Mouse (Mus musculus) left cerebral cortex, postnatal 36 days (tissue): ENCODE results near the gene Casd1. TPM values are rescaled to one million over a fixed set of nuclear protein-coding genes. Genes with fewer than 3 reads are reported as not detected.

Experiments
- DNase-seq, 2 experiments: peaks; one replicate each; pipeline ENCODE4 v3.0.0; 2021 to 2022; ENCODE audit warnings: low spot score in 2 of 2, mixed read lengths in 1 of 2
- intact Hi-C: fragments of 180-260 bp; cut with DNase I; formaldehyde crosslinking; loops from one replicate; pipeline ENCODE4 v1.15.1; 2025
- total RNA-seq, 2 experiments: library from RNA; stranded (reverse); gene quantifications; 2 replicates each; pipeline ENCODE4 v1.2.3; 2021

The Casd1 gene
- total RNA-seq, 2 experiments from 2014 or later: 47.4 to 51.7 TPM

DNA sequence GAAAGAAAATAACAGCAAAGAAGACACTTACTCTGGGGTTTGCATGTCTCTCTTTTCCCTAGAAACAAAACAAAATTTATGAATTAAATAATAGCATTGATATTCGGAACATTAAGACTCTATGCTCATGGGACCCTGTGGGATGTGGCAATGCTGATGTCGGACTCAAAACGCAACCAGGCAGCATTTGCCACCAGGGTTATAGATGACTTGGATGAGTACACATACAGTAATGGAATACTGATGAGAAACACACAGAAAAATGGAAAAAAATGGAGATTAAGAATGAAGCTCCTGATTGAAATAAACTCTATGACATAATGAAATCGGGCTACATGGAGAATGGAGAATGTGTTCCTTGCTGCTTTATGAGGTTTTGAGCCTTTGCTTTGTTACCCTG lies 89.8 kb downstream of the Casd1 start:
- DNase-seq: no peak
- intact Hi-C loops: no loop called here

Other genes with a start within 250 kb of the Casd1 start
- 10 to 100 TPM; 21.4 to 26.5 TPM for gene Col1a2, start 96.0 kb upstream of the Casd1 start, total RNA-seq
- 10 to 100 TPM; 30.0 to 34.7 TPM for gene Sgce, start 146.4 kb downstream of the Casd1 start, total RNA-seq
- gene Peg10, start 146.5 kb downstream of the Casd1 start, total RNA-seq: 10 to 100 TPM in 1 of 2 experiments, 1 to 10 TPM in 1; 9.2 to 14.7 TPM